ENCODE assay signal across 28 mouse cellular contexts in genomic region chr17:4642046-4642445, GRCm38 (mm10).
"Had no signal": no experiment of that assay in that cellular context is flagged by ENCODE, and none has a peak within 500 bp of the region (broad histone marks: within the 10 kb centered on the region; RNA-seq: fewer than 3 reads in every experiment).

No protein-coding gene starts in this region.

- H3K9ac ChIP-seq: heart, embryonic 13.5 days; heart, embryonic 15.5 days; hindbrain, embryonic 13.5 days; hindbrain, embryonic 15.5 days; kidney, embryonic 15.5 days; limb, embryonic 13.5 days; limb, embryonic 15.5 days; liver, embryonic 14.5 days had no signal

- H3K4me3 ChIP-seq: gastrocnemius, adult 2 months; heart, adult 2 months; heart, embryonic 13.5 days; heart, embryonic 15.5 days; hindbrain, embryonic 13.5 days; hindbrain, embryonic 15.5 days; kidney, embryonic 15.5 days; limb, embryonic 13.5 days; limb, embryonic 15.5 days had no signal

- H3K4me1 ChIP-seq: hindbrain, embryonic 13.5 days; hindbrain, embryonic 15.5 days; limb, embryonic 15.5 days had no signal

- H3K36me3 ChIP-seq: heart, embryonic 13.5 days; heart, embryonic 15.5 days; hindbrain, embryonic 13.5 days; hindbrain, embryonic 15.5 days; kidney, embryonic 15.5 days; limb, embryonic 13.5 days; limb, embryonic 15.5 days had no signal

- H3K9me3 ChIP-seq: heart, embryonic 13.5 days; heart, embryonic 15.5 days; hindbrain, embryonic 13.5 days; hindbrain, embryonic 15.5 days; kidney, embryonic 15.5 days; limb, embryonic 13.5 days; limb, embryonic 15.5 days had no signal

- ATAC-seq: hindbrain, postnatal 0 days; intestine, embryonic 16.5 days had no signal

- DNase-seq: gastrocnemius, adult 2 months; gastrocnemius, postnatal 10 days; gastrocnemius, postnatal 25 days; heart, adult 11 months; heart, adult 2 months; heart, postnatal 14 days; heart, postnatal 36 days; kidney, adult 11 months; kidney, adult 2 months; kidney, adult 9 months; kidney, postnatal 14 days; kidney, postnatal 36 days; layer of hippocampus, adult 9-11 months; layer of hippocampus, postnatal 36 days; left cerebral cortex, postnatal 4 days had no signal

- H3K27ac ChIP-seq: gastrocnemius, adult 2 months; heart, adult 2 months; heart, embryonic 13.5 days; heart, embryonic 15.5 days; hindbrain, embryonic 13.5 days; hindbrain, embryonic 15.5 days; hindbrain, postnatal 0 days; kidney, embryonic 15.5 days; kidney, postnatal 0 days; limb, embryonic 13.5 days; limb, embryonic 15.5 days; liver, embryonic 14.5 days had no signal

- H3K4me2 ChIP-seq: heart, embryonic 11.5 days; heart, embryonic 13.5 days; heart, embryonic 15.5 days; hindbrain, embryonic 13.5 days; hindbrain, embryonic 15.5 days; kidney, embryonic 15.5 days; limb, embryonic 13.5 days; limb, embryonic 15.5 days; liver, embryonic 11.5 days had no signal

- H3K27me3 ChIP-seq: heart, embryonic 13.5 days; heart, embryonic 15.5 days; hindbrain, embryonic 13.5 days; hindbrain, embryonic 15.5 days; kidney, embryonic 15.5 days; limb, embryonic 13.5 days; limb, embryonic 15.5 days had no signal
